Mouse (Mus musculus): ENCODE data around the gene Crebrf.

The Crebrf gene

DNA sequence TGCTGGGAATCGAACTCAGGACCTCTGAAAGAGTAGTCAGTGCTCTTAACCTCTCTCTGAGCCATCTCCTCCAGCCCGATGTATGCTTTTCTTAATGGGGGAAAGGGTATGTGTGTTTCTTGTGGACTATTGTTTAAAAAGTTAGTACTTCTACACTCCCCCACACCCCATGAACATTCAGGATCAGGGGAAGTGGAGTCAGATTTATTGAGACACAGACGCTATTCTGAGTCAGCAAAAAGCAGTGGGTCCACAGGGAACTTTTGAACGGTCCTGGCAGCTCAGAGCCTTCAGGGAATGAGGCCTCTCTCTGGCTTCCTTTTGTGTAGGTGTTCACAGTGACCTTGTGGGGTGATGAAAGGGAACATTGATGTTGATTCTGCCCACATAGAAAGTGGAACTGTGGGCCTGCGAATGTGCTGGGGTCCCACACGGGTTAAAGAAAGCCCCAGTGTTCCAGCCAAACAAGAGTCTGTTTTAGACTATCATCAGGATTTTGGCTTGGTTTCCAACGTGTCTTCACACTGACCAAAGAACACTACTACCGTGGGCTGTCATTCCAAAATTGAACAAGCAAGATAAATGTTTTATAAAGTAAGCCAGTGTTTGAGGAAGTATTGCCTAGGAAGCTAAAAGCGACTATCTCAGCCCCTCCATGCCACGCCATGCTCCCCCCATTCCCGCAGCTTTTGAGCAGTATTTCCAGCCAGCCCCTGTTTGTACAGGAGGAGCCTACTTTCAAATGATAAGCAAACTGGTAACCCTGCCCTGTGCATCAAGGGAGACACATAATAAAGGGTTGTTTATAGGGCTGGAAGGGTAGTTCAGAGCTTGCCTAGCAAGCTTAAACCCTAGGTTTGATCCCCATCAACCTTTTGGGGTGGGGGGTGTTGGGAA lies 9.7 kb upstream of the Crebrf start:
- DNase-seq (ENCODE audit: low read depth, low spot score) = no peak

DNA sequence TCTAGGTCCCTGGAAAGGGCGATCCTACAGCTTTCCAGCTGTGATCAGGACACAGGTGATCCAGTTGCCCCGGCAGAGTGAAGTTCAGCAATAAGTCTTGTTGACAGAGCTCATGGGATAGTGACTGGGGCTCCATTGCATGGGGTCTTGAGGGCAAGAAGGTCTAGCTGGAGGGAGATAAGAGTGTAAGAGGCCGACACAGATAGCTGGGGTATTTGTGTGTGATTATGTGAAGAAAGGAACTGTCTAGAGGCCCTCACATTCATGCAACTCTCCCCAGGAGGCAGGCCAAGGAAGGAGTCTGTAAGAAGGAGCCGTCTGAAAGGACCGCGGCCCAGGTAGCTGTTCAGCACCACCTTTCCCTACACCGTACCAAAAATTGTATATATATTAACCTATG lies 8.4 kb upstream of the Crebrf start:
- DNase-seq (ENCODE audit: low read depth, low spot score) = no peak

DNA sequence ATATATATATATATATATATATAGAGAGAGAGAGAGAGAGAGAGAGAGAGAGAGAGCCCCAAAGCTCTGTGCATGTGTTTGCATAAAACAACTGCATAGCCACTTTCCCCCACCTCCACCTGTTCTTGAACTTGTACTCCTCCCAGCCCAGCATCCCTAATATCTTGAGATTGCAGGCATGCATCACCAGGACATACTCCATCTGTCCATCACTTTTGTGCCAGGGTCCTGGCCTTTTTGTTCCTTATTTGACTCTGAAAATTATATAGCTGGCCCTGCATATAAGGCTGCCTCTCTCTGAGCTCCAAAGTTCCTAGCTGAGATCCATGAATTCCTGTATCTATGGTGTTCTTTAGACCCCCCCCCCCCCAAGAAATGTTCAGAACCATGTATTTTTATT lies 7.0 kb upstream of the Crebrf start:
- DNase-seq (ENCODE audit: low read depth, low spot score) = no peak

DNA sequence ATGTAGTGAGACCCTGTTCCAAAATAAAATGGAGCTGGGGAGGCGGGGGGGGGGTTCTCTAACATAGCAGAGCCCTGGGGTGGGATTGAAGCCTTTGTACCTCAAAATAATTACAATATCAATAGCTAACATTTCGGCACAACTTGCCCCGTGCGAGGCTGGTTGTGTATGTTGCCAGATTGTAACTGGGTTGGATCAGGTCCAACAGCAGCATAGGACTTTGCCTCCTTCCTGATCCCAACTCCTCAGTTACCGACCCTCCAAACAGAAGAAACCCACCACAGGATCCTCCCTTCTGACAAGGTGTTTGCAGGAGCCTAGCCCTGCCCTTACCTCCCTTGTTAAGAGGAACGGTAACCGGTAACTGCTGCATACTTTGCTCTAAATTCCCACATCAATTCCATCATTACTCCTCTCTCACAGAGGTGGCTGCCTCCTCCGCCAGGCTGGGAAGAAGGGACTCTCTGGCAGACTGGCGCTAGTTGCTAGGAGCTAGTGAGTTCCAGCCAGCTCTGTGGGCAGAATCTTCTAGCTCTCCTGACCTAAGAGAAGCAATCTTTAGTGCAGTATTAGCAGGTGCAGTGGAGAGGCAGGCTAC lies 6.4 kb upstream of the Crebrf start:
- no peak for DNase-seq (ENCODE audit: low read depth, low spot score)

DNA sequence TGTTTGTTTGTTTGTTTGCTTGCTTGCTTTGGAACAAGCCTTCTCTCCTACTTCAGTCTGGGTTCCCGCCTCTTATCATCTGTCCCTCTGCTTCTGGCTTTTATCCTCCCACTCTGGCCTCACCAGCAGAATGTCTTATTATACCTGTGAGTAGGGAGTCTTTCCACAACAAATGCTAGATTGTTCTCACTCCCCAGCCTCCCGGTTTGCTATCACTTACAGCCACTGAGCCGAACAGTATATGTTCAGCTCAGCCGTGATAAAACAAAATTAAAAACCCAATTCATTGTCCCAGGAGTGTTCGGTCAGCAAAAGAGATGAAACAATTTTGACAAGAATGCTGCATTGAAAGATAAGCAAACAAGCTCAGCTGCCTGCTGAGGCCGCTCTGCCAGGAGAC lies 5.4 kb upstream of the Crebrf start:
- no peak for DNase-seq (ENCODE audit: low read depth, low spot score)

DNA sequence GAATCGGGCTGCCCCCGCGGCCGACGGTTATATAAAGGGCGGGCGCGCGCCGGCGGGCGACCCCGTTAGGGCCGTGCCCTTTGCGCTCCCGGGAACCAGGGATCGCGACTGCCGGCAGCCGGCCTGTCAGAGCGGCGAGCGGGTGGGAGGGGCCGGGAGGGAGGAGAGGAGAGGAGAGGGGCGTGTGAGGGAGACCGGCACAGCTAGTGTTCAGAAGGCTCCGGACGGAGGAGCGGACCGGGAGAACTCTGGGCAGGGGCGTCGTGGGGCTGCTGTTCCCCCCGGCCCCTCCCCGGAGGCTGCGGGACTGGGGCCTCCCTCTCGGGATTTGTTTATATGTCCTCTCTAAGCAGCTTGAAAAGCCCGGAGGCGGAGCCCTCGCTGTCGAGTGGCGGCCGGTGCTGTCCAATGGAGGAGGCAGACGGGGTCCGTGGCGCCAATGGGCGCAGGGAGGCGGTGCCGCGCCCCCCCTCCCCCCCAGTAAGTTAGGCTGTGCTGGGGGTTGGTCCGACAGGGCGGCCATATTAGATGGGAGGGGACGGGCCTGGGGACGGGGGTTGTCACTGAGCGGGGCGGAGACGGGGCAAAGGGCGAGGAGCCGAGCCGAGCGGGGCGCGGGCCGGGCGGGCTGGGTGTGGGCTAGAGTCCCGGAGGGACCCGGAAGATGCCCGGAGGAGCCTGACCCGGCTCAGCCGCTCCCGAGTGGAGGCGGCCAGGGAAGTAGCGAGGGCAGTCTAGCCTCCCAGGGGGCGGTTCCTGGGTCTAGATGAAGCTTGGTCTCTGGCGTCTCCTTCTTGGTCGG lies 667 bp downstream of the Crebrf start:
- peak; percentile 98 for DNase-seq (ENCODE audit: low read depth, low spot score)

DNA sequence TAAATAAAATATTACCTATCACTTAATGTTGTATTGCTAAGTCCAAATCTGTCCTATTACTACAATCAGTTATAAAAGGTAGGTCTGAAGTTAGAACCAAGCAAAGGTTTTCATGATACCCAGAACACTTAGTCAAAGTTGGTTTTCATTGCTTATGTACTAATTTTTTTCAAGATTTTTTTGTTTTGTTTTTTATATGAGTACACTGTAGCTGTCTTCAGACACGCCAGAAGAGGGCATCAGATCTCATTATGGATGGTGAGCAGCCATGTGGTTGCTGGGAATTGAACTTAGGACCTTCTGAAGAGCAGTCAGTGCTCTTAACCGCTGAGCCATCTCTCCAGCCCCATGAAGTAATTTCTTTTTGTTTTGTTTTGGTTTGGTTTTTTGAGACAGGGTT lies 2.4 kb downstream of the Crebrf start:
- peak; percentile 28 for DNase-seq (ENCODE audit: low read depth, low spot score)

DNA sequence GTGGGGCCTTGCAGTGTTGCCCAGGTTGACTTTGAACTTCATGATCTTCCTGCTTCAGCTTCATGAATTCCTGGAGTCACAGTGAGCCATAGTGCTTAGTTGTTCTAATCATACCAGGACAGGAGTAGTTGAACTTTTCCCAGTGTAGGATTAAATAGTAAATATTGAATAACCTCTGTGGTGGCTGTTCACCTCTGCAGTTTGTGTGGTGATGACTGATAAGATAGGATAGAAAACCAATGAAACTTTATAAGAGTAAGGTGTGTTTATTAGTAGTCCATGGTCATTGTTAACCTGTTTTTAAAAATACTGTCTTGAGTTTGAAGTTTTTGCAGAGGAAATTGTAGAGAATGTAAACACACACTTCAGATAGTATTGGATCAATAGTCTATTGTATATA lies 4.0 kb downstream of the Crebrf start:
- DNase-seq (ENCODE audit: low read depth, low spot score) = no peak

DNA sequence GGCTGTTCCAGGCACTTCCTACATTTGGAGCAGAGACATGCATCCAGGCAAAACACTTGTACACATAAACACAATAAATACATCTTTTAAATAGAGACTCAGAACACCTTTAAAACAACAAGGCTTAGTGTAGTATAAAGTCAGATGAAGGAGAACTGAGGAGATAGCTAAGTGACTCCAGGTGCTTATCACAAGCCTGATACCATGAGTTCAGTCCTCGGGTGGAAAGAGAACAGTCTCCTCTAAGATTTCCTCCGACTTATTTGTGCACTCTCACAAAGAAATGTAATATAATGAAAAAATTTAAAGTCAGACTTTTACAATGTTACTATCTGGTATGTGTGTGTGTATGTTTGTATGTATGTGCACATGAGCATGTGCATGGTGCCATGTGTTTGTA lies 6.4 kb downstream of the Crebrf start:
- no peak for DNase-seq (ENCODE audit: low read depth, low spot score)

DNA sequence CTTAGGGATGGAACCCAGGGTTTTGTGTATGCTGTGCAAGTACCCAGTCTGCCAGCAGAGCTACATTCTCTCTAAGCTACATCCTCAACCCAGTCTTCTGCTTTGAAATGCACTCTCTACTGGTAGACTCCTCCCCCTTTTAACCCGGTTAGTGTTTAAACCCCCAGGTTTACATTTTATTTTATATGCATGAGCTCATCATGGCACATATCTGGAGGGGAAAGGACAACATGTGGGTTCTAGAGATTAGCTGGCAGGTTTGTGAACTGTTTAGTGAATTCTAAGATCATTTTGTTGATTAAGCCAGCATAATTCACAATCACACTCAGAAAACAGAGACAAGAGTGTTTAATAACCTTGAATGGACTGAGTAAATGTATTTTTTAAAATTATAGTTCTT lies 9.3 kb downstream of the Crebrf start:
- no peak for DNase-seq (ENCODE audit: low read depth, low spot score)

DNA sequence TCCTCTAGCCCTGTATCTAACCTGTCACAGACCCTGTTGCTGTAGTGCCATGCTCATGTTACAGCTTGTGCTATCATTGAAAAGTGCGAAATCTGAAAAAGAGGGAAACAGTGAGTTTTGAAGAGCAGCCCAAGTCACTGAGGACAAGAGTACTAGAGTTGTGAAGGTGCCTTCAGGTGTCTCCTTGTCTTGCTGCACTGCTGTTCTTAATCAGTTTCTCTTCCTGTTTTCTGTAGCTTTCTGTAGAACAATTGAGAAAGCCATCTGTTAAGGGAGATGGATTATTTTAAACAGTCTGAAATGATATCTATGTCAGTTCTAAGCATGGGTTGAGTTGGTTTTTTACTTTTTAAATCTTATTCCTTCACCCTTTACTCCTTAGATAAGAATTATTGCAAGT lies 11.2 kb downstream of the Crebrf start:
- DNase-seq (ENCODE audit: low read depth, low spot score) = no peak

DNA sequence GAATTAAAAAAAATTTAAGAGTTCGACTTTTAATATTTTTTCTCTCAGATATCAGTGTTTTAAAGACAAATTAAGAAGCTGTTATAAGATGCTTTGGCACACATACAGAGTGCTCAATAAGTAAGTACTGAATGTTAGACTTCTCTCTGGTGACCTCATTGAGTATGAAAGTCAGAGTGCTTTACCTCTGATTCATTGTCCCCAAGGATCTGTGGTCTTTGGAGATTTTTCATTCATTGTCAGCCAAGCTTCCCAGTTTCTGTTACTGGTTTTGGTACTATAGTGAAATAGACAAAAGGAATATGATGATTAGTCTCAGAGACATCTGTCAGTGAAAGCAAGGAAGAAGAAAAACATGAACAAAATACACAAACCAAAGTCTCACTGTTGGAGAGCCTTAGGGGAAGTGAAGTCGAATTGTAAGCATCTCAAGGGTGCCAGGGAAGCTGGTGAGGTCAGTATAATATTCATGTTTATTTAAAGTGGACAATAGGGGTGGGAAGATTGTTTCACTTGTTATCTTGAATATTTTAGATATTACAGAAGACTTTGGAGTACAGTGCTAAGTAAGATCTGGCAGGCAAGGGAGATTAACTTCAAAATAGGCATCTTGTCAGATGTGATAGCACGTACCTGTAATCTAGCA lies 11.8 kb downstream of the Crebrf start:
- no peak for DNase-seq (ENCODE audit: low read depth, low spot score)

DNA sequence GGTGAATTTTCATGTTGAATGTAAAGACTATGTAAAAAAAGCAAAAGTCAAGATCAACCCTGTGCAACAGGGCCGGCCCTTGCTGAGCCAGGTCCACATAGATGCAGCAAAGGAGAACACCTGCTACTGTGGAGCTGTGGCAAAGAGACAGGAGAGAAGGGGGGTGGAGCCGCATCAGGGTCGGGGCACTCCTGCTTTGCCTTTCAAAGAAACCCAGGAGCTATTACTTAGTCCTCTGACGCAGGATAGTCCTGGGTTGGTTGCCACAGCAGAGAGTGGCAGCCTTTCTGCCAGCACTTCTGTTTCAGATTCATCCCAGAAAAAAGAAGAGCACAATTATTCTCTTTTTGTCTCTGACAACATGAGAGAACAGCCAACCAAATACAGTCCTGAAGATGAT lies 27.1 kb downstream of the Crebrf start:
- DNase-seq (ENCODE audit: low read depth, low spot score) = no peak

DNA sequence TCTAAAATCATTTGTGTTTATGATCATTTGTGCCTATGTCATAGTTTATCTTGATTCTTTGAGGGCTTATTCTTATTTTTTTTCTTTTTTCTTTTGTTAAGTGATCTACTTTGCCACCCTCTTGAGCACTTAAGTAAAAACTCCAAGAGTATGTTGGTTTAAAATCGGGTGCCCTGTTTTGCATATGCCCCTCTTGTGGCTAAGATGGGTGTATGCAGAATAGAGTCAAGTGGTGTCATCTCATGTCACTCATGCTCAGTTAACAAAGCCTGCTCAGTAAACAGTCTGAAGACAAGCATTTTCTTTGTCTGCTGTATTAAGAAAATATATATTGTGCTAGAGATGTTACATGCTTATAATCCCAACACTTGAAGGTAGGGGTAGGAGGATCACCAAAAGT lies 27.8 kb downstream of the Crebrf start:
- DNase-seq (ENCODE audit: low read depth, low spot score) = no peak

DNA sequence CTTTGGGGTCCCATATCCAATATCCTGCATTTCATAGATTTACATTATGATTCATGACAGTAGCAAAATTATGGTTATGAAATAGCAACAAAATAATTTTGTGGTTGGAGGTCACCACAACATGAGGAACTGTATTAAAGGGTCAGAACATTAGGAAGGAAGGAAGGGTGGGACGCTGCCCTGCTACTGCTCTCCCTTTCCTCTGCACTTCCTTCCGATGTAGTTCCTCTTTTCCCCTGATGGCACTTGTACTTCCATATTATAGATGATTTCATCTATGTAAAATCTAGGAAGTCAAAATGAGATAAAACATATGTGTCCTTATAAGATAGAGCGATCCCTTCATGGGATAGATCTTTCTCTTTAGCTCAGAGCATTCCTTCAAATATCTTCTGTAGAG lies 34.5 kb downstream of the Crebrf start:
- DNase-seq (ENCODE audit: low read depth, low spot score) = no peak

DNA sequence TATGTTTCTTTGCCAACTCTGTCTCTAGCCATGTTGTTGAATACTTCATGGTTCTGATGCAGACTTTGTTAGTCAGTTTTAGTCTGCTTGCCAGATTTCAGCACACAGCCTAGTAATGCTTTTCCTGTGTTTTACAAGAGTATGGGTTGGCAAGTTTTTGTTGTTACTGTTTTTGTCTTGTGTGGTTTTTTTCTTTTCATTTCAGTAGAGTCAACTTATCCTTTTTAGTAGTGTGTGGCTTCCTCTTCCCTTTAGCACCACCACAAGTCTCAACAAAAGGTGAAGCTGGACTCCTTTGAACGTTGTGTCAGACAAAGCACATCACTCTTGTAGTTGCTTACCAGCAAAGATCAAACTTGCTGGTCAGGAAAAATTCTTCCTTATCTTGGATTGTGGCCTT lies 36.8 kb downstream of the Crebrf start:
- DNase-seq (ENCODE audit: low read depth, low spot score) = peak; percentile 34

DNA sequence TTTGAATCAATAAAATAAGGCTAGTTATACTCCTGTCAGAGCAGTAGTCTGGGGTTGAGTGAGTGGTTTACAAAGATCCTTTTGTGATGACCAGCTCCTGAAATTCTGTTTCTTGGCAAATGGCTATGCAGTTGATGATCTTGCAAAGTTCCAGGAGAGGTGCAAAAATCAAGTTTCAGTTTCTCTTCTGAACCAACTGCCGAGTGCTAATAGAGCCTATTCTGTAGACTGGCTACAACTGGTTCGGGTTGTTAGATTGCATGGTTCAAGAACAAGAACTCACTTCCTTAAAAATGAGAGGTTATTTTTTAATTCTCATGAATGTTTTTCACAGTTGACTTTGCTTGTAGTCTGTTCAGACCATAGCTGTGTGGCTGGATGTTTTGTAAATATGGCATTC lies 38.0 kb downstream of the Crebrf start:
- peak; percentile 34 for DNase-seq (ENCODE audit: low read depth, low spot score)

DNA sequence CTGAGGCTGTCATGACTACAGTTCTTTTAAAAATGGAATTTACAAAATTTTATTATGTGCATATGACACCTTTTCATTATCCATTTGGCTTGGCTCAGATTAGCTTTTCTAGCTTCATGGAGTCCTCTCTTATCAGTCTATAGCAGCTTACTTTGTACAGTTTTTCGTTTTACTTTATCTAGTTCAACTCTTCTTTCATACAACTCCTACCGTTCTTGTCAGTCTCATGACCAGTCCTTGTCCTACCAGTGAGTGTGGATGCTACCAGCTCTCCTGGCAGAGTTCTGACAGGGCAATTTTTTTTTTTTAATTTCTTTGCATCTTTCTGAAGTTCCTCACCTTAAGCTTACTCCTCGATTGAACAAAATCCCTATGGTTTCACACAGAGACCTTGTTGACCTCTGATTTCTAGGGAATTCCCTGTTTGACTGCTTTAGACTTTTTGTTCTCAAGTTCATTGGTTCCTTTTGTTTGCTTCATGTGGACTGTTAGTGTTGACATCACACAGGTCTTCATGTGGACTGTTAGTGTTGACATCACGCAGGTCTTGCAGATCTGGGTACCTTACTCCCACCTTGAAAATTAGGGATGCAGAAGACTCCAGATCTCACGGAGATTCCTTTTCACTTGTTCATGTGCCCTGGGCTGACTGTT lies 51.8 kb downstream of the Crebrf start:
- no peak for DNase-seq (ENCODE audit: low read depth, low spot score)

DNA sequence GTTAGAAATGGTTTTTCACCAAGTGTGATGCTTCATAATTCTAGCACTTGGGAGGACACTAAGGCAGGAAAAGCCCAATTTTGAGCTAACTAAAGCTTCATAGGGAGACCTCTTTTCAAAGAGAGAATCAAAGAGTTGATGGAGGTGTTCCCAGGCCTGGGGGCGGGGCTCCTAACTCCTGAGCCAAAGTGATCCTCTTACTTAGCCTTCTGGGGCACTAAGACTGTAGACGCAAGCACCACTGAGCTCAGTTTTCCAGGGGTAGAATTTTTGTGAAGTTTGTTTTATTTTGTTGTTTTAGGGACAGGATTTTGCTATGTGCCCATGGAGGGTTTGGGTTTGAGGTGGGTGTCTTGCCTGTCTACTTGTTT lies 52.3 kb downstream of the Crebrf start:
- no peak for DNase-seq (ENCODE audit: low read depth, low spot score)

DNA sequence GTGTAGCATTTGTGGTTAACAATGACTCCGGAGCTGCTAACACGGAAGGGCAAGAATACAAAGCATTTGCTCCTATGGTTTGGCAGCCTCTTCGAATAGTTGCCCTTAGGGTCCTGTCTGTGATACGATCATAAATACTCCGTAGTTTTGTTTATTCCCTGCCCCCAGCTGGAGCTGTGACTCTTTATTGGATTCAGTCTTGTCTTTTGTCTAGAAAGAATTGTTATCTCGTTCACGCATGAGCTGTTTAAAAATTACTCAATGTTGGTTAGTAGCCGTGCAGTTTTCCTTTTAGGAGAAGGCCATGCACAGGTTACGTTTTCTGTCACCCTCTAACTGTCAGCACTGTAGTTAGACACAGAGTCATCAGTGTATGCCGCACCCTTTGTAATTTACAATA lies 60.8 kb downstream of the Crebrf start:
- DNase-seq (ENCODE audit: low read depth, low spot score) = no peak

DNA sequence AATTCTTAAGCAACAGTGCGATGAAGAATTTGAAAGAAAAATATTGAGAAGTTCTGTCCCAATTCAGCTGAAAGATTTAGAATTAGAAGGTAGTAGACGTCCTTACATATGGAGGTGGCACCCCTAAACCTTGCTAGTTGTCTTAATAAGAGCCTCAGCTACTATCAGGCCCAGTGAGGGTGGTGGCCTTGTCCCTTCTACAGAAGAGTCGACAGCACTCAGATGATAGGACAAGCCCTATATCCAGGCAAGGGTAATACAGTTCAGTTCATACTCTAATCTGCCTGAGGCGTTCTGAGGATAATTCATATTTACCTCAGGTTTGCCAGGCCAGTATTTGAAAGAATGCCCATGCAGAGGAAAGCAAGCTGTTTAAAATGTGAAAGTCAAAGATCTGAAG lies 62.6 kb downstream of the Crebrf start:
- DNase-seq (ENCODE audit: low read depth, low spot score) = no peak

Measured in CD4-positive, CD25-positive, alpha-beta regulatory T cell, adult 2 months (primary cell).